Mouse (Mus musculus) embryo, embryonic 10 days (tissue): ENCODE measurements around the gene Eras.
"Not testable (repeated sequence)": the region's sequence is repeated elsewhere in the genome, so short reads cannot be mapped to it uniquely, and the experiment has no call there.

Experiments
- DNase-seq: peaks from one replicate; pipeline ENCODE4 v3.0.0-alpha.2; 2015; ENCODE audit warnings: low spot score

Gene Eras

GRCm38 (mm10) chrX:7928270-7928790, at the start of gene Eras:
Eras (minus strand) TSS chrX:7928607.
- no peak for DNase-seq

- no peak for DNase-seq
Observed at GRCm38 (mm10) chrX:7977892-7978291, 49.5 kb upstream of the Eras start, which contains the start of gene Gata1. Gata1 (minus strand) TSS chrX:7978071.

DNA sequence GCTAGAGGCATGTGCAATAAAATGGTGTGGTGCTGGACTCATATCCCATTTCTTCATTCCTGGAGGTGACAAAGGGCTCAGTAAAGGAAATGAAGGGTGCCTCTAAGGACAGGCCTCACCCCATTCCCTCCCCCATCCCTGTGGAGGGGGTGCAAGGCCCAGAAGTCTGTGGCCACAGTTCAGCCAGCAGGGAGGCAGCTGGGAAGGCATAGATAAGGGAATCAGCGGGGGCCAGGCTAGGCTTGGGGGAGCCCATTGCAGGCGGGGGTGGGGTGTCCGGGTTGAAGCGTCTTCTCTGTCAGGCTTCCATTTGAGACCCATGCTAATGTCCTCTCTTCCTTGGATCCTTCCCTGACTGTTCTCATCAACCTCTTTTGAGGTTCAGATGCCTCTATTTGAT, 42.9 kb upstream of the Eras start:
- no peak for DNase-seq

DNA sequence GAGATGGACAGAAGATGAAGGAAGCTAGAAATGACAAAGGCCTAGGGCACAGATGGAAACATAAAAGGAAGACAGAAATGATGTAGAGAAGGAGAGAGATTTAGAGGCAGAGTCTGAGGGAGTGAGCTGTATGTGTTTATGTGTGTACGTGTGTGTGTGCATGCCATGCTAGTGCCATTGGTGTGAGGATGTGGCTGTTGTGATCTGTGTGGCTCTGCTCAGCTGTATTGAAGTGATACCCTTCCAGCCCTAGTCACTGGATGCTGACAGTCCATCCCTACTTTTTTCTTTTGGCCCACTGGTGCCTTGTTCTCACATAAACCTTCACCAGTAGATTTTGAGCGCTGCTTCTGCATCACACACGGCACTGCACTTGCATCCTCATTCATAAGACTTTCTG, 40.5 kb upstream of the Eras start:
- DNase-seq: no peak

DNA sequence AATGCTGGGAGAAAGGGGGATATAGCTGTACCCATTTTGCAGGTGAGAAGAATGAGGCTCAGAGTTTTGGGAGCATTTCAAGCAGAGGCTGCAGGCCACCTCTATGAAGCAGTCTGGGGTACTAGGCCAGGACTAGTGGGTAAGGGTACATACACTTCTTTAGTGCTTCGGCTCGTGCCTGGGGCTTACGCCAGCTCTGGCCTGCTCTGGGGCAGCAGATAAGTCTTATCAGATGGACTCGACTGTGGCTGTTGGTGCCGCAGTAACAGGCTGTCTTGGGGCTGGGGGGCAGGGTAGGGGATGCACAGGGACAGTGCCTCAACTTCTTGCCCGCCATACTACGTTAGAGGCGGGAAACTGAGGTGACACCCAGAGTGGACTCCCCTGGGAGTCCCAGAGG, 39.8 kb upstream of the Eras start:
- no peak for DNase-seq

GRCm38 (mm10) chrX:7967596-7968201, 39.3 kb upstream of the Eras start:
- no peak for DNase-seq

DNA sequence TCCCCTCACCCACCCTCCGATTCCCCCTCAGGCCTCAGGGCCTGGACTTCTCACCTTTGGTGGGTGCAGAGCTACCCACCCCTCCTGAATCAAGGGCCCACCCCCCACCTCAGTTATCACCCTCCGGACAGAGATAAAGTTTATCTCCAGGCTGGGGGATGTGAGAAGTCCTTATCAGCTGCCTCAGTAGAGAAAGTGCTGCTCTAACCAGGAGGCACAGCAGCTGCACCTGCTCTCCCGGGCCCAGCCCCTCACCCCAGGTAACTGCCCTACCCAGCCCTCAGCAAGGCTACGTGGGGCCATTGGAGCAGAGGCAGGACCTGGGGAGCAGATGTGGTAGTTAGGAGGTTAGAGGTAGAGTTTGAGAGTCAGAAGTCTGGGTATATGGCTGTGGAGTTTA, 37.8 kb upstream of the Eras start:
- no peak for DNase-seq

DNA sequence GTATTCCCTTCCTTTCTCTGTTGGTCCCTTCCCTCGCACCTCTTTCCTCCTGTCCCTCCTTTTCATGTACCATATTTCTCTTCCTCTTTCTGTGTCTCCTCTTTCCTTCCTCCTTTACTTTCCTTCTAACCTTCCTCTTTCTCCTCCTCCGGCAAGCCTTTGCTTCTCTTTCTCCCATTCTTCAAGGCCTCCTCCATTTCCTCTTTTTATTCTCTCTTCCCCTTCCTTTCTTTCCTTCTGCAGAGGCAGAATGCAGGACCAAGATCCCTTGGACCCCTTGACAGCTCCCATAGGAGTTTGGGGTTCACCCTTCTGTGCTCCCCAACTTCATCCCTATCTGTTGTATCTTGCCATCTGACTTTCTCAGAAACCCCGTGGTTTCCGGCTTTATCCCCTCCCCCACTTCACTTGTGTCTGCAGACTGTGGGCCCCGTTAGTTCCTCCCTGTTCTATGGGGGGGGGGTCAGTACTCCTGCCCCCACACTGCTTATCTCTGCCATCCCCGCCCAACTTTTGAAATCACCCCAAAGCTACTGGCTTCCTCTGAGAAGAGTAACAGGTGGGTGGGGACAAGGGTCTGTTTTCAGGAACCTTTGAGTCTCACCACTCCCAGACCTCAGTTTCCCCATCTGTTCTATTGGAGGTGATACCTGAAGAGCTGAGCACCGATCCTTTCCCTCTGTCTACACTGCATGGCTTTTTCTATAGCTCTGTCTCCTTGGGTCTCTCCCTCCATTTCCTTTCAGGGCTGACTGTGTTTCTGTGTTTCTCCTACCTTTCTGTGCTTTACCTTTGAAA, 35.6 kb upstream of the Eras start:
- DNase-seq: no peak

GRCm38 (mm10) chrX:7958868-7959267, 30.5 kb upstream of the Eras start:
- no peak for DNase-seq

DNA sequence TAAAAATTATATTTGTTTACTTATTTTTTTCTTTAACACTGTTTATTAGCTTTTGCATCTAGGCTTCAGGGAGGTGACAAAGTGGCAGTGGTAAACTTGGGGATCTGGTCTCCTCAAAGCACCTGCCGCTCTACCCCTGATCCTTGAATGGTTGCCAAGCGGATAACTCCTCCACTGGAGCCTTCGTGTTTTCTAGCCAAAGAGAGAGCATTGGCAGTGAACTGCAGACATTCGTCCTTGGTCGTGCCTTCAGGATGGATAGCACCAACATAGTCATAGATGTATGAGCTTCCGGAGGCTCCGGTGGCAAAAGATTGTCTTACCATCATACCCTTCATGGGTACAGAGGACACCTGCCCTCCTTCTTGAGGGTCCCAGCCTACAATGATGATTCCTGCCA, 21.7 kb upstream of the Eras start:
- no peak for DNase-seq

- DNase-seq: peak; percentile 94
Observed at GRCm38 (mm10) chrX:7947900-7948492, 19.6 kb upstream of the Eras start.

- peak; percentile 11 for DNase-seq
Observed at GRCm38 (mm10) chrX:7947108-7947899, 18.9 kb upstream of the Eras start, which contains the start of gene Hdac6. Hdac6 (minus strand) TSS chrX:7947889.

GRCm38 (mm10) chrX:7945618-7946017, 17.2 kb upstream of the Eras start:
- no peak for DNase-seq

DNA sequence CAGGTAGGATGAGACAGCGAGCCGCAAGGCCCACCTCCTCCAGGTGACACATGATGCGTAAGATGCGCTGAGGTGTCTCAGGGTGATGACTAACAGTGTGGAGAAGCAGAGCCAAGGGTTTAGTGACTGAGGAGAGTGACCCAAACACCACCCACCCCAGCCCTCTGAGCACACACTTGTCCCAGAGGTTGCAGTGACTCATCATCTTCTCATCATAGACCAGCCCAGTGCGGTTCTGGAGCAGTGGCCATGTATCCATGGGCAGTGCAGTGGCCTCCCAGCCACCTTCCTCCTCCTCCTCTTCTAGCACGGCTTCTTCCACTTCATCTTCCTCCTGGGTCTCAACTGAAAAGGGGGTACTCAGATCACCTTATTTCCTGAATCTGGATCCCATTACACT, 9.3 kb upstream of the Eras start:
- no peak for DNase-seq

DNA sequence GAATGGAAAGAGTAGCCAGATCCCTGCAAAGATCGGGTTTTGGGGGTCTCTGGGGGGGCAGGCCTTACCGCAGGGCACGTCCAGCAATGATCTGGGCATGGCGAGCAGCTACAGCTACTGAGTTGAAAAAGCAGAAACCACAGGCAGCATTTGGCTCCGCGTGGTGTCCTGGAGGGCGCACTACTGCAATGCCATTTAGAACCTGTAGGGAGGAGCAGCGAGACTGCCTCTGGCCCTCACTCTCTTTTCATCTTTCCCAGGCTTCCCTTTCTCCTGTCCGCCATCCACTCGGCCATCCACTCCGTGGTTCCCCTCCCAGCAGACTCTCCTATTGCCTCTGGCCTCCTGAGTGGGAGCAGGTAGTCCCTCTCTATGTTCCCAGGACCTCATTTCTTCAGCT, 8.5 kb upstream of the Eras start:
- DNase-seq: peak; percentile 11

GRCm38 (mm10) chrX:7927116-7927515, 1.3 kb downstream of the Eras start:
- DNase-seq: no peak

DNA sequence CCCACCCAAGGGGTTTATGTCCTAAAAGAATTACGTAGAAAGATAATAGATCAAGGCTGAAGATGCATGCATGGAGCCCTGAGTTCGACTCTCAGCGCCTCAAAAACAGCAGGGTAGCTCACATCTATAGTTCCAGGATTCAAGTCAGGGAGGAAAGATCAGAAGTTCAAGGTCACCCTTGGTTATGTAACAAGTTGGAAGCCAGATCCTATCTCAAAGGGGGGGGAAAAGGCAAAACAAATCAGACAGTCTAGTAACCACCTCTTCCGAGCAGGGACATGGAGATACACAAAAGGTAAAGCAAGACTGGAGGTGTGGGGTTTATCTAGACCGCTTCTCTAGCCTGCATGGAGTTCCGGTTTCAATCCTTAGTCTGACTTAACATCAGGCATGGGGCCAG, 2.1 kb downstream of the Eras start:
- DNase-seq: no peak

DNA sequence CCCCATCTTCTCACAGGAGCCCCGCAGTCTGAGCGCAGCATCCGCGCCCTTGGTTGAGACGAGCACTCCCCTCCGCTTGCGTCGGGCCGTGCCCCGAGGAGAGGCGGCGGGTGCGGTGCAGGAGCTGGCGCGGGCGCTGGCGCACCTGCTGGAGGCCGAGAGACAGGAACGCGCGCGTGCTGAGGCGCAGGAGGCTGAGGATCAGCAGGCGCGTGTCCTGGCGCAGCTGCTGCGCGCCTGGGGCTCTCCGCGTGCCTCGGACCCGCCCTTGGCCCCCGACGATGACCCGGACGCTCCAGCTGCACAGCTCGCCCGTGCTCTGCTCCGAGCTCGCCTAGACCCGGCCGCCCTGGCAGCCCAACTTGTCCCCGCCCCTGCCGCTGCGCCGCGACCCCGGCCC, 6.4 kb downstream of the Eras start:
- DNase-seq: peak; percentile 33

- peak; percentile 56 for DNase-seq
Observed at GRCm38 (mm10) chrX:7919601-7920383, 8.6 kb downstream of the Eras start, which contains the start of gene Pcsk1n. Pcsk1n (plus strand) TSS chrX:7919822.

DNA sequence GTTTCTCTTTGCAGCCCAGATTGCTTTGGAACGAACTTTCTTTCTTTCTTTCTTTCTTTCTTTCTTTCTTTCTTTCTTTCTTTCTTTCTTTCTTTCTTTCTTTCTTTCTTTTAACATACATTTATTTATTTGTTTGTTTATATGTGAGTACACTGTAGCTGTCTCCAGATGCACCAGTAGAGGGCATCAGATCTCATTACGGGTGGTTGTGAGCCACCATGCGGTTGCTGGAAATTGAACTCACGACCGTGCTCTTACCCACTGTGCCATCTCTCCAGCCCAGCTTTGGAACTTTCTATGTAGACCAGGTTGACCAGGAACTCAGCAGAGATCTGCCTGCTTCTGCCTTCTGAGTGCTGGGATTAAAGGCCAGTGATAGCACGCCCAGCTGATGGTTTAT, 10.4 kb downstream of the Eras start:
- DNase-seq: not testable (repeated sequence)

GRCm38 (mm10) chrX:7915669-7916068, 12.7 kb downstream of the Eras start:
- not testable (repeated sequence) for DNase-seq
